Mouse (Mus musculus) embryo, embryonic 10.5 days (tissue): ENCODE data around the gene Ndufb11.
A peak's percentile ranks its signal among the peaks of the same experiment; 100 is the strongest.

Experiments used
- DNase-seq: peaks from one replicate; pipeline ENCODE4 v3.0.0-alpha.2; 2015; ENCODE audit warnings: low spot score

The Ndufb11 gene

DNA sequence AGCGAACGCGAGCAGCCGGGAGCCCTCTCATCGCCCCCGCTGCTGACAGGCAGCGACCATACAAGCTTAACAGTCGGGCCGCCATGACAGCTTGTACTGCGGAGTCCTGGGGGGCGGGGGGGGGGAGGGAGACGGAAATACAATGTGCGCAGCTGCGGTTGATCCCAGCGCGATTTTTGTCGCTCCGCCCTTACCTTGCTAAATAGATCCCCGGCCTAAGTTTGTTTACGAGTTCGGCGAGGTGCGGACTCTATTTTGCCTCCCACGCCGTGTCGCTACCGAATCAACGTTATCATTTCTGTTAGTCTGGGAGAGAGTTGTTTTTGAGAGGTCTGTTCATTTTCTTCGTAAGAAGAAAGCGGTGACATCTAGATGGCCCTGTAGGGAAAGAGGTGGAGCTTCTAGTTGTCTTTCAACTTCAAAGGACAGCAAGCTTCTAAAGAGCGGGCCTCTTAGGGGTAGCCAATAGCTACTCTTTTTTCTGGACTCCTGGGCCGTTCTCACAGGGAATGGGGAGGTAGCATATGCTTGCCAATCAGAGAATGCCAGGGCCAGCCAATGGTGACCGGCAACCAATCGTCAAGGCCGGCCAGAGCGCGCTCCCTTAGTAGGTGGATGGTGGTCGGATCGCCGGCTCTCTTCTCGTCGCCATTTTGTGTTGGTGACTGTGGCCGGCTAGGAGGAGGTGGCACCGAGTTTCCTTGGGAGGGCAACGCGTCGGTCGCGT is at the start of gene Ndufb11, which contains the start of gene Rbm10:
Gene Ndufb11, minus strand, starts transcription at position 444 of the 727 bp plus-strand sequence.
Gene Rbm10, plus strand, starts transcription at position 328 of the 727 bp plus-strand sequence.
- peak; percentile 85 for DNase-seq

DNA sequence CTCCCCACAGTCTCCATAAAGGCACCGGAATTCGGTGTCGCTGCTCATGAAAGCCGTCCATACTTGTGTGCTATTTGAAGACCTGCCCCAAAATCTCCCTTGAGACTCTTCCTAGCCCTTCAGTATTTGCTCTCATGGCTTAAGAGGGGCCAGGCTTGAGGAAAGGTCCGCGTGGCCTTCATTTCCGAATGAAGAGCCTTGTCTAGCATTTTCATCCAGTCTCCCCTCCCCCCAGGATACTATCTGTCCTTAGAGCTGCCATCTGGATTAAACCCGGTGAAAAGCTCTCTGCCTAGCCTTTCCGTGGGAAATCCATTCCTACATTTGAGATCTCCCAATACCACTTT is 46.0 kb upstream of the Ndufb11 start:
- DNase-seq = no peak

- DNase-seq = peak; percentile 95
Observed at GRCm38 (mm10) chrX:20662716-20663443, 45.5 kb upstream of the Ndufb11 start.

GRCm38 (mm10) chrX:20662317-20662715 is 44.9 kb upstream of the Ndufb11 start:
- no peak for DNase-seq

GRCm38 (mm10) chrX:20658891-20659406 is 41.5 kb upstream of the Ndufb11 start:
- peak; percentile 18 for DNase-seq

DNA sequence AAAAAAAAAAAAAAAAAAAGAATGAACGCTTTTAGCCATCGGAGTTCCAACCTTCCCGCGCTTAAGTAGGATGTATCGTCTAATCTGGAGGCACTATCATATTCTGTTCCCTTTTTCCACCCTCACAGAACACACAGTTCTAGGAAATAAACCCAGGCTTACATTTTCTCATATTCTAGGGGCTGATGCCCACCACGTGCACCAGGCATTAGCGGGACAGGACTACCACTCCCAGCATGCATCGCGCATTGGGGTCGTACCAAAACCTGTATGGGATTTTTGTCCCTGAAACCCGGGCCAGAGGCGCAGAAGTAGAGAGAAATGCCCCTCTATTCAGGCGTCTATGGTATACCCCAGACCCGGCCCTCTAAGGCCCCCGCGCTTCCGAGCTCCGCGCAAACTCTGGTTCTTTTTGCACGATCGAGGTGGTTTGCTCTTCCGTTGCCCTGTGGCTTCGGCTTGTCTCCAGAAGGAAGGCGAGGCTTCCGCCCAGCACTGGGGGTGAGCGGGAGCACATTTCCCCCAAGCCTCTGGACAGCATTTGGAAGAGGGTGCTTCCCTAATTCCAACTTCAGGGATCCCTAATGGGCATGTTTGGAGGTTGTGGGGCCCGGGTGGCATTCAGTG is 40.7 kb upstream of the Ndufb11 start, which contains the start of gene Uba1:
Gene Uba1, plus strand, starts transcription at position 301 of the 627 bp plus-strand sequence.
- DNase-seq = peak; percentile 92

DNA sequence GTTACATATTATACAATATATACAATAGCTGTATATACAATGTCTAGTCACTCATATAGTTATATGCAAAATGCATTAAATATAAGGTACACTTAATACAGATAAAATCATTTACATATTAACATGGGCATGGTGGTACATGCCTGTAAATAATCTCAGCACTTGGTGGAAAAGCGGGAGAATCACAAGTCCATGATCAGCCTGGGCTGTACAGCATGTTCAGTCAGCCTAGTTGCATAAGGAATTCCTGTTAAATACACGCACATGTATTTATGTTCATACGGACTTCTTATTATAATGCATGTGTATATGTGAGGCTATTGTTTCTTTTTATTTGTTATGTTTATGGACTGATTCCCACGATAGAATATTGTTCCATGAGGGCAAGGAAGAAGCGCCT is 40.2 kb upstream of the Ndufb11 start:
- DNase-seq = peak; percentile 6

DNA sequence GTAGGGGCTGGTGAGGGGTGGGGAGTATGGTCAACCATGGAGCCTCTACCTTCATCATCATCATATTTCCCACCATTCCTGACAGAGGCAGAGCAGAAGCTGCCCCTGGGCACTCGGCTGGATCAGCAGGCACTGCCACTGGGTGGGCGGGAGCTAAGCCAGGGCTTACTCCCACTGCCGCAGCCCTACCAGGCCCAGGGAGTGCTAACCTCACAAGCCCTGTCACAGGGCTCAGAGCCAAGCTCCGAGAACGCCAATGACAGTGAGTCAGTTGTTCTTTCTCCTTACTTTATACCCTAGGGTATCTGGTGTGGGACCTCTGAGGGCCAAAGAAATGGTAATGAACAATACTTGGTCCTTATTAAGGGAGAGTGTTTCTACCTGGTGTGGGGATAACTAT is 27.4 kb upstream of the Ndufb11 start:
- DNase-seq = no peak

DNA sequence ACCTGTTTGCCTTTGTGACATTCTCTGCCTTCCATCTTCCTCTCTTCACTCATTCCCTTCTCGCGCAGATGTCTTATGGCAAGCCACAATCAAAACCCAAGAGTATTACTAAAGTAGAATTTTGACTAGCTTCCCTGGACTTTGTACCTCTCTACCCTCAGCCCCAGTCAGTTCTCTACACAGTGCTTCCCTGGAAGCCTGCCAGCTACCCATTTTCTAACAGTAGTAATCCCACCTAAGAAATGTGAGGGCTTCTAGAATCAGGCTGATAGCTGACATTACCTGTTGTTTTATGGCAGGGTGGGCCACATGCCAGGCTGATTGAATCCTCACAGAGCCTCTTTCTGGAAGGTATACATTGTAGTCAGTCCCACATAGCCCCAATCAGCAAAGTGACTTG is 20.7 kb upstream of the Ndufb11 start:
- DNase-seq = no peak

GRCm38 (mm10) chrX:20617903-20618399 is 532 bp upstream of the Ndufb11 start:
- DNase-seq = peak; percentile 58

DNA sequence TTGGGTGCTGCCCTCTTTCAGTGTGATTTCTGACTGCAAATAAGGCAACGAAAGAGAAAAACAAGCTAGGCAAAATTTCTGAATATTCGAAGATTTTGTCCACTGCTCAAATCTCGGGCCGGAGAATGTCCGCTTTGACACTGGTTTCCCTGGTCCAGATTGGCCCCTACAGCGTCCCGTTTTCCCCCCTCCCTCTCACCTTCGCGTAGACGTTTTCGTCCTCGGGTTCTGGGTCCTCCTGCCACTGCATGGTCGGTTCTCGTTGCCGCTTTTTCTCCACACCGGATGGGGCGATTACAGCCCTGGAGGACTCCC is 601 bp downstream of the Ndufb11 start:
- no peak for DNase-seq

GRCm38 (mm10) chrX:20608500-20608899 is 8.9 kb downstream of the Ndufb11 start:
- DNase-seq = no peak

GRCm38 (mm10) chrX:20587968-20588367 is 29.5 kb downstream of the Ndufb11 start:
- DNase-seq = peak; percentile 18

DNA sequence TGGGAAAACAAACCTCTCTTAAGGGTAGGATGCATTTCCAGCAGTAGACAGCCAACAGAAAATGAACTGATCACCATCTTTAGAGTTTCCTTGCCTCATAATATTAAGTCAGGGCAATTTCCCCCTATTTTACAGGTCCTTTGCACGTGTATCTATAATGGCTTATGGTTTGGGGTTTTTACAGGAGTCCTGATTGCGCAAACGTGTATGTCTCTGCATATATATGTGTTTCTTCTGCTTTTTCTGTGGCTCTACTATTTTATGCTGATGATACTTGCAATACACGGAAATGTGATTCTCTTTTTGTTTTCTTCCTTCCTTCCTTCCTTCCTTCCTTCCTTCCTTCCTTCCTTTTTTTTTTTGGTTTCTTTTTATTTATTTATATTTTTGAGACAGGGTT is 43.5 kb downstream of the Ndufb11 start:
- DNase-seq = no peak

DNA sequence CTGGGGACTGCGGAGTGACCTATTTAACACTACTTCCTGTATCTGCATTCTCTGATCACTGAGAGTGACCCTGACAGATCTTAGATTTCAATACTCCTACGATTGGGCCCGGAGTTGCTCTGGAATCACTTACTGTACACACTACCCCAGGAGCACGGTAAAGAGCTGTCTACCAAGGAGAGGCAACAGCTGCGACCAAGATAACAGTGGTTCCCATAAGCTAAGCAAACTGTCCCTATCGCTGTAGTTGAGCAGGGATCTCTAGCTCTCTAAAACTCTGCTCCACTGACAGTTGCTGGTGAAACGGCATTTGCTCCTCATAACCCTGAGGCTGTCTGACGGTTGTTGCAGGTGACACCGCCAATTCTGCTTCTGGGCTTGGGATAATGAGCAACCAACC is 44.7 kb downstream of the Ndufb11 start:
- no peak for DNase-seq

DNA sequence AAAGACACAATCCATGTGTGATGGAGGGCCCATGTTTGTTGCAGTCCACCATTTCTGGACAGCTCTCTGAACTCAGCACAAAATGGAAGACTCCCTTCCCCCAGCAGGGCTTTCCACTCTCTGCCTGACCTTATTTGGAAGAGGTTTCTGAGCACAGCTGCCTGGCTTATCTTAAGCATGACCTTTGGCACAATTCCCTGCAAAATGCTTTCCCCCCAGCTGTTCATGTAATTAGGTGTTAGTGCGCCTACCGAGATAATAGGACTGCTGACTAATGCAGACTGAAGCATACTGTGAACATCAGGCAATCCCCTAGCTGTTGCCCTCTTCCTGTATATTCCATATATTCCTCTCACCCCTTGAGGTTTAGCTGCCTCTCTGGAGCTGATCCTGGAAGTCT is 46.4 kb downstream of the Ndufb11 start:
- DNase-seq = peak; percentile 58
